Mouse (Mus musculus): Measurements from ENCODE around the gene Ttll11. TPM values are rescaled to one million over a fixed set of nuclear protein-coding genes. Genes with fewer than 3 reads are reported as not detected.

Gene Ttll11
- polyA plus RNA-seq, 1 experiment from 2014 or later = 0.34 TPM

DNA sequence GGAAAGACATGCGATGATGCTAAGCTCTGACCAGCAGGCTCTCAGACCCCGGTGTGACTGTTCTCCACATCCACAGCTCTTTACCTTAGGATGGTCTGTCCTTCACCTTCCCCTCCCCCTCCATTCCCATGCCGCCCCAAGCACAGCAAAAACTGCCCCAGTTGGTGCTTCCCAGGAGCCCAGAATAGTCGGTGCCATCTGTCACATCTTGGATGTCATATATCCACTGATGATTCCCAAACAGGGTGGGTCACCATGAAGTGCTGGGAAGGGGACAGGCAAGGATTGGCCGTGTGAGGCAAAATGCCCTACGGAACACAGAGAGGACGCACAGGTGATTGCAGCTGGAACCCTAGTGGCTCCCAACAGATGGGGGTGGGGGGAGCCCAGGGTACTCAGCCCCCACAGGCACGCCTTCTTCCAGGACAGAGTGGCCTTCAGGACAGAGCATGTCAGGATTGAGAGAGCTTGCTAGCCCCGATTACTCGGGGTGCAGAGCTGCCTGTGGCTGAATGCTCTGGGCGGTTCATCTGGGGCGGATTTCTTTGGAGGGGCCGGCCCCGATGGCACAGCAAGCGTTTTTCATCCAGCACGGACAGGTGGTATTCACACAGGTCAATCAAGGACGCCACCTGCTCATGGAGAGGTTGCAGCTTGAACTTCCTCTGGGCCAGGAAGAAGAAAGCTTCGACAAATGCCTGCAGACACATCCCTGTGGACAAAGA lies 227.8 kb downstream of the Ttll11 start:
- 0 out of 2 replicates have a peak, but pooled peaks cover 2% of the 10 kb centered on the region for H3K27me3 ChIP-seq (ENCODE audit: control insufficient read depth, insufficient read depth, low read length)
- no peak overlapping the region for H3K4me2 ChIP-seq (ENCODE audit: low read depth, low read length)
- no peak overlapping the region for H3K27ac ChIP-seq (ENCODE audit: low read length)
- WGBS = 72% methylated on average over 18 of the region's 18 CpGs
- H3K9me3 ChIP-seq (replicated peaks; ENCODE audit: control insufficient read depth, low read length) = no peaks in the 10 kb centered on the region
- no peaks in the 10 kb centered on the region for H3K36me3 ChIP-seq (ENCODE audit: control insufficient read depth, insufficient read depth, low read length)
- ATAC-seq (ENCODE audit: insufficient read depth, low FRiP score) = no peak
- H3K4me1 ChIP-seq (ENCODE audit: control insufficient read depth, insufficient read depth, low read length) = no peaks in the 10 kb centered on the region
- H3K9ac ChIP-seq (ENCODE audit: low read length) = no peak overlapping the region
- H3K4me3 ChIP-seq (replicated peaks; ENCODE audit: low read length) = no peak overlapping the region

DNA sequence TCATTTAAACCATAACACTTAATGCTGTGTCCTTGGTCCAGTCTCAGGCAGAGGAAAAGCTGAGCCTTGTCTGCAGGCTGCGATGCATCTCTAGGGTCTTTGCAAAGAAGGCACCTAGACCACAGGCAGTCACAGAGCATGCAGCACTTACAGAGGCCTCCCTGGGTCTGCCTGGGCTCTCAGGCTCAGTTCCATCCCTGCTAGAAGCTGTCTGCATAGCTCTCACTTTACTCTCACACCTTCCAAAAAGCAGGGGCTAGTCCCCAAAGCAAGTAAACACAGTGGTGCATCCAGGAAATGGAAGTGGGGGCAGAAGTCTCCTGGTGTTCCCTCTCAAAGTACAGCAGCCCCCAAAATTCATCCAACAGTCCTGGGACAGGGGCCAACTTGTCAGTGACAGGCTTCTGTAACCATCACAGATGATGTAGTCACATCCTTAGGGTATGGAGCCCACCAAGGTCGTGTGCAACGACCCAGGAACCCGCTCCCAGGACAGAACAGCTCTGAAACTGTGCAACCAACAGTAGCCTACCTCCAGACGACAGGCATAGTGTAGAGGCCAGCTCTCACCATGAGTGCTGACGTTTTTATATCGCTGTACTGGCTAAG lies 229.1 kb downstream of the Ttll11 start:
- no peaks in the 10 kb centered on the region for H3K4me1 ChIP-seq (ENCODE audit: control insufficient read depth, insufficient read depth, low read length)
- H3K9me3 ChIP-seq (replicated peaks; ENCODE audit: control insufficient read depth, low read length) = no peaks in the 10 kb centered on the region
- no peak overlapping the region for H3K27ac ChIP-seq (ENCODE audit: low read length)
- no peak overlapping the region for H3K4me2 ChIP-seq (ENCODE audit: low read depth, low read length)
- WGBS = 61% methylated on average over 7 of the region's 7 CpGs
- H3K27me3 ChIP-seq (ENCODE audit: control insufficient read depth, insufficient read depth, low read length) = no peaks in the 10 kb centered on the region
- H3K4me3 ChIP-seq (replicated peaks; ENCODE audit: low read length) = no peak overlapping the region
- H3K9ac ChIP-seq (ENCODE audit: low read length) = 0 out of 2 replicates have a peak overlapping the region, but pooled peaks have one; percentile 8
- ATAC-seq (ENCODE audit: insufficient read depth, low FRiP score) = no peak
- no peaks in the 10 kb centered on the region for H3K36me3 ChIP-seq (ENCODE audit: control insufficient read depth, insufficient read depth, low read length)

DNA sequence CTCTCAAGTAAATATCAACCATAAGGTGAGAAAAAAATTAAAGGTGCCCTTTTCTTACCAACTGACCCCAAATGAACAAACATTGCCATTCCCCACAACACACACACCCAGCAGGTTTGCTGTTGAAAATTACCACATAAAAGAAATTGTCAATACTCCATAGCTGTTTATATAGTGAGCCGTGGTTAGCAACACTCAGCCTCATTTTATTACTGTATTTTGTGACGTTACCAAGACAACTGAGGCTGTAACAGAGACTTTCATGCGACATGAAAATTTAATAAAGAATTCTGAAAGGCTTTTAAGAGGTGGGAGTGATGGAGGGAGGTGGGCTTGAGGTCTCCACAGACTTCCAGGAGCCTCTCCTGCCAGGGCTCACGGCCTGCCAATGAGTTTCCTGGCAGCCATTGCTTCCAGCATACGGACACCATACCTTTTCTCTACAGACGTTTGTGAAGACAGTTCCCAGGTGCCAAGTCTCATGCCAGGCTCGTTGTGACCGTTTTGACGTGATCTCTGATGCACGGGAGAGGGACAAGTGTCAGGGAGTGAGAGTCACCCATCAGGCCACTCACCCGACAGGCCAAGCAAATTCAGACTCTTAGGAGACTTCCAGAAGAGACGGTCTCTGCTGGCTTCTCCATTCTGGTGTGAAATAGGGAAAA lies 232.2 kb downstream of the Ttll11 start:
- Histone ChIP-seq H3K4me3 (replicated peaks; ENCODE audit: low read length) (no peak overlapping the region), H3K4me2 (ENCODE audit: low read depth, low read length) (no peak overlapping the region), H3K9ac (ENCODE audit: low read length) (no peak overlapping the region), H3K4me1 (ENCODE audit: control insufficient read depth, insufficient read depth, low read length) (no peaks in the 10 kb centered on the region), H3K9me3 (replicated peaks; ENCODE audit: control insufficient read depth, low read length) (no peaks in the 10 kb centered on the region), H3K27ac (ENCODE audit: low read length) (no peak overlapping the region), H3K27me3 (ENCODE audit: control insufficient read depth, insufficient read depth, low read length) (no peaks in the 10 kb centered on the region), H3K36me3 (ENCODE audit: control insufficient read depth, insufficient read depth, low read length) (no peaks in the 10 kb centered on the region)
- WGBS = 66% methylated on average over 12 of the region's 12 CpGs
- ATAC-seq (ENCODE audit: insufficient read depth, low FRiP score) = no peak

DNA sequence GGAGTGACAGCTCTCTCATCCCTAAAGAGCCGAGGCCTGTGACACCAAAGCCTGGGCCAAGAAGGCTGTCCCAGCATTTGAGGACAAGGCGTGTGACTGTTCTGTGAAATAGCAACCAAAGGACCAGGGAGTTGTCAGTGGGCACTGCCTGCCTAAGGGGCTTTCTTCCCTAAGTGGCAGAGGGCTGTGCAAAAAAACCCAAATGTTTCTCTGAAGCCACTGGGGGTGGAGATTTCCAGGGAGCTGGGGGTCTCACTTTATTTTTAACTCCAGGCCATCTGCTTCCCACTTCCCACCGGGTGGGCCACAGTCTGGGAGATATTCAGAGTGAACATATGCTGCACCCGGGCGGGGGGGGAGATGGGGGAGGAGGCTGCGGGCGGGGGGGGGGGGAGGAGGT lies 233.1 kb downstream of the Ttll11 start:
- ATAC-seq (ENCODE audit: insufficient read depth, low FRiP score) = no peak

DNA sequence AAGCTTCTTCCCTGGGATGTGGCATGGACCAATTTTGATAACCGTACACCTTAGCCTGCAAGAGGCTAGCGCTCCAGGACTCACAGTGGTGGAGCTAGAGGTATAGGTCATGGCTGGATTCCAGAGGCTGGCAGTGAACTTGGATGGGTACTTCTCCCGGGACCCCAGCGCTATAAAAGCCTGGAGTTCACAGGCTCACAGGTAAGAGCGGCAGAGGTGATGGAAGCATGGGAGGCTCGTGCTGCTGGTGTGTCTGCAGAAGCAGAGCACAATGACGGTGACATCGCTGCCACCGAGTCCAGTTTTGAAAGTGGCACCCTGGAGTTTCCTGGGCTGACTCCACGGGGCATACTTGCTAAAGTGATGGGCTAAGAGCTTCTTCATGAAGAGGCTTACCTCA lies 233.8 kb downstream of the Ttll11 start:
- no peak for ATAC-seq (ENCODE audit: insufficient read depth, low FRiP score)
- H3K27me3 ChIP-seq (ENCODE audit: control insufficient read depth, insufficient read depth, low read length) = no peaks in the 10 kb centered on the region
- no peaks in the 10 kb centered on the region for H3K36me3 ChIP-seq (ENCODE audit: control insufficient read depth, insufficient read depth, low read length)
- H3K4me1 ChIP-seq (ENCODE audit: control insufficient read depth, insufficient read depth, low read length) = no peaks in the 10 kb centered on the region
- no peak overlapping the region for H3K9ac ChIP-seq (ENCODE audit: low read length)
- no peaks in the 10 kb centered on the region for H3K9me3 ChIP-seq (replicated peaks; ENCODE audit: control insufficient read depth, low read length)
- 89% methylated on average over 10 of the region's 10 CpGs for WGBS
- no peak overlapping the region for H3K4me2 ChIP-seq (ENCODE audit: low read depth, low read length)
- no peak overlapping the region for H3K27ac ChIP-seq (ENCODE audit: low read length)
- H3K4me3 ChIP-seq (replicated peaks; ENCODE audit: low read length) = no peak overlapping the region

More for the DNA sequence above, 233.1 kb downstream of the Ttll11 start:
- no peaks in the 10 kb centered on the region for H3K9me3 ChIP-seq (replicated peaks; ENCODE audit: control insufficient read depth, low read length)
- no peak overlapping the region for H3K9ac ChIP-seq (ENCODE audit: low read length)
- no peak overlapping the region for H3K4me3 ChIP-seq (replicated peaks; ENCODE audit: low read length)
- H3K27ac ChIP-seq (ENCODE audit: low read length) = no peak overlapping the region
- no peaks in the 10 kb centered on the region for H3K36me3 ChIP-seq (ENCODE audit: control insufficient read depth, insufficient read depth, low read length)
- no peaks in the 10 kb centered on the region for H3K27me3 ChIP-seq (ENCODE audit: control insufficient read depth, insufficient read depth, low read length)
- H3K4me1 ChIP-seq (ENCODE audit: control insufficient read depth, insufficient read depth, low read length) = no peaks in the 10 kb centered on the region
- no peak overlapping the region for H3K4me2 ChIP-seq (ENCODE audit: low read depth, low read length)
- 39% methylated on average over 5 of the region's 7 CpGs for WGBS

DNA sequence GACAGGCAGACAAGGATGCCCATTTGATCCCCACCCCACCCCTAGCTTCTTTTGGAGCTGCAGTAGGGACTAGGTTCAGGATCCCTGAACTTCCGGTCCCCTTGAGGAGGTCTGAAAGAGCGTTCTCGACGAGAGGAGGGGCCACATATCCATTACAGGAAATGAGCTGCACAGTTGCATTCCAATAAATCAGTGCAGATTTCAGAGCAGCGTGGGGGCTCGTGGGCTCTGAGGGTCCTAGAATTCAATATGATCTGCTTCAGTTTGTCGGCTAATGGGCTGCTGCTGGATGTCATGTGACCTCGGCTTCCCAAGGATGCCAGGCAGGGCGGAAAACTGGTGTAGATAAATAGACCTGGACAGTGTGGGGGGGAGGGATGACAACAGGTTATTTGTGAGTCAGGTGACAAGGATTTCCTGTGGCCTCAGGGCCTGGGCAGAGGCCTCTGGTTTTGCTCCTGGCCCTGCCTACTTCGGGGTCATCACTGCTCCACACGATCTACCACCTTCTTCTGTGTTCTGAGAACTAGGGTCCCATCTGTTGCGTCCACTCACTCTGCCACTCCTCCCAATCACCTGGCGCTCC lies 240.0 kb downstream of the Ttll11 start:
- H3K4me2 ChIP-seq (ENCODE audit: low read depth, low read length) = no peak overlapping the region
- no peak overlapping the region for H3K27ac ChIP-seq (ENCODE audit: low read length)
- WGBS = 43% methylated on average over 13 of the region's 13 CpGs
- H3K9ac ChIP-seq (ENCODE audit: low read length) = no peak overlapping the region
- H3K4me1 ChIP-seq (ENCODE audit: control insufficient read depth, insufficient read depth, low read length) = 0 out of 2 replicates have a peak, but pooled peaks cover 2% of the 10 kb centered on the region
- no peaks in the 10 kb centered on the region for H3K36me3 ChIP-seq (ENCODE audit: control insufficient read depth, insufficient read depth, low read length)
- no peaks in the 10 kb centered on the region for H3K27me3 ChIP-seq (ENCODE audit: control insufficient read depth, insufficient read depth, low read length)
- no peak for ATAC-seq (ENCODE audit: insufficient read depth, low FRiP score)
- no peak overlapping the region for H3K4me3 ChIP-seq (replicated peaks; ENCODE audit: low read length)
- peaks cover 5% of the 10 kb centered on the region; the same call in 1 of the 2 replicates for H3K9me3 ChIP-seq (replicated peaks; ENCODE audit: control insufficient read depth, low read length)

DNA sequence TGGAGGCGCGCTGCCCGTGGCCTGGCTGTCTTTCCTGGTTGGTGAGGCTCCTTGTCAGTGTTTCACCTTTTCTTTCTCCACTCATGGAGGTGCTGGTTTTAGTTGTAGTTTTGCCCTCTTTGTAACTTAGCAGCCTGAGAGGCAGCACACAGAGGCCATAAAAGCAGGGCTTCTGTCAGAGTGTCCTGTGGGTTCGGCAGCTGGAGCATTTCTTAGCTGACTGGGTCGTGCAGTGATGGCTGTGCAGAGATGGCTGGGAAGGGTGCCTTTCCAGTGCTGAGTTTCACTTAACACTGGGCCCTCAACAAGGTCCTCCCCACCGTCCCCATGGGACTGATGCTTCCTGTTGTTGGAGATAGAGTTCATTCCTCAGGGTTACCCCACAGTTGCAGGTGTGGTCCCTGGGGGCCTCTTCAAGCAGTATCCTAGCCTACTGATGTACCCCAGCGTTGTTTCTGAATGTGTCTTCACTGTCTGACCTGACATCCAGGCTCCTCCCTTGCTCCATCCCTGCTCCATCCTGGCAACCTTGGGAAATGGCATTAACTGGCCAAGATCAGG lies 242.2 kb downstream of the Ttll11 start:
- Histone ChIP-seq H3K36me3 (ENCODE audit: control insufficient read depth, insufficient read depth, low read length) (no peaks in the 10 kb centered on the region), H3K27me3 (ENCODE audit: control insufficient read depth, insufficient read depth, low read length) (no peaks in the 10 kb centered on the region), H3K9ac (ENCODE audit: low read length) (no peak overlapping the region), H3K9me3 (replicated peaks; ENCODE audit: control insufficient read depth, low read length) (peaks cover 6% of the 10 kb centered on the region; the same call in 1 of the 2 replicates), H3K4me3 (replicated peaks; ENCODE audit: low read length) (no peak overlapping the region), H3K27ac (ENCODE audit: low read length) (no peak overlapping the region), H3K4me1 (ENCODE audit: control insufficient read depth, insufficient read depth, low read length) (0 out of 2 replicates have a peak, but pooled peaks cover 2% of the 10 kb centered on the region), H3K4me2 (ENCODE audit: low read depth, low read length) (no peak overlapping the region)
- ATAC-seq (ENCODE audit: insufficient read depth, low FRiP score) = no peak
- WGBS = 64% methylated on average over 7 of the region's 7 CpGs

DNA sequence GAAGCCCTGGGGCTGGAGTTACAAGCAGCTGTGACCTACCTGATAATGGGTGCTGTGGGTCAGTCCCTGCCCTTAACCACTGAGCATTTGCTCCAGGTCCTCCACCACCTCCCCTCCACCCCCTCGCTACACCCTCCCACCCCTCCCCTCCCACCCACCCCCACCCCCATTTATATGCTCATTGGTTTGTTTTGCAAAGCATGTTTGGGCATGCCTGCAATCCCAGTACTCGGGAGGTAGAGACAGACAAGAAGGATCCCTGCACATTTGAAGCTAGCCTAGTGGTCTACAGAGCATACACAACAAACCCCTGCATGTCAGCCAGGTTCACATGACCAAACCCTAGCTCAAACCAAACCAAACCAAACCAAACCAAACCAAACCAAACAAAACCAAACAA lies 243.7 kb downstream of the Ttll11 start:
- Histone ChIP-seq H3K27ac (ENCODE audit: low read length) (no peak overlapping the region), H3K27me3 (ENCODE audit: control insufficient read depth, insufficient read depth, low read length) (no peaks in the 10 kb centered on the region), H3K9ac (ENCODE audit: low read length) (no peak overlapping the region), H3K4me1 (ENCODE audit: control insufficient read depth, insufficient read depth, low read length) (0 out of 2 replicates have a peak, but pooled peaks cover 2% of the 10 kb centered on the region), H3K9me3 (replicated peaks; ENCODE audit: control insufficient read depth, low read length) (peaks cover 6% of the 10 kb centered on the region; the same call in 1 of the 2 replicates), H3K4me2 (ENCODE audit: low read depth, low read length) (no peak overlapping the region), H3K4me3 (replicated peaks; ENCODE audit: low read length) (no peak overlapping the region), H3K36me3 (ENCODE audit: control insufficient read depth, insufficient read depth, low read length) (no peaks in the 10 kb centered on the region)
- whole genome bisulfite sequencing = 69% methylated on average over 2 of the region's 2 CpGs
- ATAC-seq (ENCODE audit: insufficient read depth, low FRiP score) = no peak
